Mouse (Mus musculus) kidney, postnatal 25 days (tissue): ENCODE results near the gene Helz.

Source experiments
- DNase-seq, 2 experiments: peaks; one replicate each; pipeline ENCODE4 v3.0.0; 2021; ENCODE audit warnings: mixed read lengths in 2 of 2

The Helz gene

GRCm38 (mm10) chr11:107624661-107625060 lies 76.9 kb downstream of the Helz start:
- no peak for DNase-seq

- DNase-seq, result no peak
Observed at GRCm38 (mm10) chr11:107625746-107626145, 78.0 kb downstream of the Helz start.

- DNase-seq, result peak; percentile 52 to 53
Observed at GRCm38 (mm10) chr11:107629504-107629903, 81.8 kb downstream of the Helz start.

GRCm38 (mm10) chr11:107629951-107630350 lies 82.2 kb downstream of the Helz start:
- no peak for DNase-seq

- DNase-seq, result no peak
Observed at GRCm38 (mm10) chr11:107631124-107631523, 83.4 kb downstream of the Helz start.

- DNase-seq, result no peak
Observed at GRCm38 (mm10) chr11:107633563-107634146, 85.9 kb downstream of the Helz start.

GRCm38 (mm10) chr11:107638137-107638536 lies 90.4 kb downstream of the Helz start:
- no peak for DNase-seq

GRCm38 (mm10) chr11:107639657-107640056 lies 91.9 kb downstream of the Helz start:
- no peak for DNase-seq

GRCm38 (mm10) chr11:107644461-107644860 lies 96.7 kb downstream of the Helz start:
- DNase-seq, result no peak

- DNase-seq, result no peak
Observed at GRCm38 (mm10) chr11:107647330-107647729, 99.6 kb downstream of the Helz start.

GRCm38 (mm10) chr11:107648668-107649067 lies 100.9 kb downstream of the Helz start:
- DNase-seq, result no peak

- no peak for DNase-seq
Observed at GRCm38 (mm10) chr11:107649458-107649857, 101.7 kb downstream of the Helz start.

- DNase-seq, result no peak
Observed at GRCm38 (mm10) chr11:107650422-107651051, 102.8 kb downstream of the Helz start.

GRCm38 (mm10) chr11:107651391-107651790 lies 103.7 kb downstream of the Helz start:
- DNase-seq, result no peak

GRCm38 (mm10) chr11:107652137-107652536 lies 104.4 kb downstream of the Helz start:
- DNase-seq, result no peak

GRCm38 (mm10) chr11:107655538-107655937 lies 107.8 kb downstream of the Helz start:
- DNase-seq, result no peak

- no peak for DNase-seq
Observed at GRCm38 (mm10) chr11:107657117-107657516, 109.4 kb downstream of the Helz start.

GRCm38 (mm10) chr11:107660452-107660851 lies 112.7 kb downstream of the Helz start:
- DNase-seq, result no peak

- DNase-seq, result no peak
Observed at GRCm38 (mm10) chr11:107662666-107663065, 114.9 kb downstream of the Helz start.

GRCm38 (mm10) chr11:107667542-107667941 lies 119.8 kb downstream of the Helz start:
- no peak for DNase-seq

- no peak for DNase-seq
Observed at GRCm38 (mm10) chr11:107668223-107668622, 120.5 kb downstream of the Helz start.

- no peak for DNase-seq
Observed at GRCm38 (mm10) chr11:107668977-107669376, 121.2 kb downstream of the Helz start.

- DNase-seq, result no peak
Observed at GRCm38 (mm10) chr11:107674006-107674405, 126.3 kb downstream of the Helz start.

GRCm38 (mm10) chr11:107674601-107675000 lies 126.9 kb downstream of the Helz start:
- no peak for DNase-seq

- no peak for DNase-seq
Observed at GRCm38 (mm10) chr11:107675246-107675645, 127.5 kb downstream of the Helz start.
